Mouse (Mus musculus) forebrain, embryonic 12.5 days (tissue): Measurements from ENCODE around the gene Psrc1. TPM values are rescaled to one million over a fixed set of nuclear protein-coding genes. Genes with fewer than 3 reads are reported as not detected.

Source experiments
- ATAC-seq: fragments of 200-750 bp; cut with Nextera tagmentation; 2 replicates; pipeline ENCODE4 v1.8.0; 2017; ENCODE audit warnings: moderate TSS enrichment; ENCODE audit not compliant: low FRiP score
- H3K27ac ChIP-seq: fragments of 300-500 bp; sonication (generic); 2 replicates; pipeline ENCODE4 v1.5.1; 2016; ENCODE audit warnings: mild to moderate bottlenecking
- H3K27me3 ChIP-seq: fragments of 300-500 bp; sonication (generic); 2 replicates; pipeline ENCODE4 v1.6.1; 2016; ENCODE audit warnings: mild to moderate bottlenecking
- H3K36me3 ChIP-seq: fragments of 300-500 bp; sonication (generic); replicated peaks from 2 replicates; pipeline ENCODE4 v1.6.1; 2016; ENCODE audit warnings: mild to moderate bottlenecking
- H3K4me1 ChIP-seq: fragments of 300-500 bp; sonication (generic); 2 replicates; pipeline ENCODE4 v1.6.1; 2016
- H3K4me2 ChIP-seq: fragments of 300-500 bp; sonication (generic); 2 replicates; pipeline ENCODE4 v1.6.1; 2016; ENCODE audit warnings: mild to moderate bottlenecking, moderate library complexity
- H3K4me3 ChIP-seq: fragments of 300-500 bp; sonication (generic); replicated peaks from 2 replicates; pipeline ENCODE4 v1.5.1; 2016; ENCODE audit warnings: mild to moderate bottlenecking
- H3K9ac ChIP-seq: fragments of 300-500 bp; sonication (generic); 2 replicates; pipeline ENCODE4 v1.6.1; 2016; ENCODE audit warnings: mild to moderate bottlenecking
- H3K9me3 ChIP-seq: fragments of 300-500 bp; sonication (generic); 2 replicates; pipeline ENCODE4 v1.6.1; 2016
- WGBS: fragments of 180-500 bp; shearing (Covaris S2); methylation state at CpG from one replicate; pipeline ENCODE4 v1.1.7; 2016; 5-methylcytosine and 5-hydroxymethylcytosine counted together
- polyA plus RNA-seq: library from polyadenylated mRNA; unstranded; fragments of >200 nt; fragmentation: Nextera tagmentation; extraction: Ambion mirVana; gene quantifications from 2 replicates; pipeline ENCODE4 v1.2.1, GENCODE M21; 2016

Gene Psrc1
- polyA plus RNA-seq, 1 experiment from 2014 or later, result 83.1 TPM

- Histone ChIP-seq H3K4me1 (peaks cover 60% of the 10 kb centered on the region), H3K9me3 (no peaks in the 10 kb centered on the region), H3K4me3 (peak overlapping the region; percentile 18; the same call in 1 of the 2 replicates), H3K36me3 (peaks cover 50% of the 10 kb centered on the region), H3K4me2 (peak overlapping the region; percentile 41), H3K27me3 (no peaks in the 10 kb centered on the region), H3K9ac (peak overlapping the region; percentile 44), H3K27ac (peak overlapping the region; percentile 97)
- WGBS, result 7% methylated on average over 19 of the region's 19 CpGs
- ATAC-seq, result peak; percentile 80
Measured at GRCm38 (mm10) chr3:108433881-108434495, 50.3 kb downstream of the Psrc1 start.

GRCm38 (mm10) chr3:108435701-108436379, 52.2 kb downstream of the Psrc1 start:
- Histone ChIP-seq H3K9ac (0 out of 2 replicates have a peak overlapping the region, but pooled peaks have one; percentile 38), H3K36me3 (peaks cover 46% of the 10 kb centered on the region), H3K9me3 (no peaks in the 10 kb centered on the region), H3K4me2 (no peak overlapping the region), H3K4me1 (peaks cover 58% of the 10 kb centered on the region), H3K27ac (peak overlapping the region; percentile 97), H3K27me3 (no peaks in the 10 kb centered on the region), H3K4me3 (no peak overlapping the region)
- ATAC-seq, result no peak
- 81% methylated on average over 17 of the region's 17 CpGs for WGBS

DNA sequence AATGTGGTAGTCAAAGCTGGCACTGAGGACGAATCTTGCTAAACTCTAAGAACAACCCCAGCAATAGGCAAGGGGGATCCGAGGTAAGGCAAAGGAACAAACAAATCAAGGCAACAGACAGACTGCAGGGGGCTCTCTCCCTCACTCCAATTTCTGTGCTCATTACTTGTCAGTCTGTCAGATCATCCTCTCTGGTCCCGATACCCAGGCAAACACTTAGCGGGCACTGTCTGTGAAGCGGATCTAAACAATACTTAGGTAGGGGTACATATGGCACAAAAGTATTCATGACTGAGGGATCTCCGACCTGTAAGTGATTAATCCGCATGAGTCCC, 52.7 kb downstream of the Psrc1 start:
- 73% methylated on average over 7 of the region's 7 CpGs for WGBS

More for the DNA sequence above, 52.7 kb downstream of the Psrc1 start:
- Histone ChIP-seq H3K4me2 (no peak overlapping the region), H3K27ac (no peak overlapping the region; the same call in 1 of the 2 replicates), H3K27me3 (no peaks in the 10 kb centered on the region), H3K36me3 (peaks cover 42% of the 10 kb centered on the region), H3K9me3 (no peaks in the 10 kb centered on the region), H3K4me1 (peaks cover 55% of the 10 kb centered on the region), H3K4me3 (no peak overlapping the region), H3K9ac (no peak overlapping the region)
- ATAC-seq, result no peak

Other genes starting within 250 kb of the Psrc1 start
- gene Gnai3, start 237.7 kb upstream of the Psrc1 start, polyA plus RNA-seq, result 198 and 205 TPM in 2 replicates
- 0.44 and 0.63 TPM in 2 replicates for gene Gpr61, start 229.0 kb upstream of the Psrc1 start, polyA plus RNA-seq
- 7.5 and 8.9 TPM in 2 replicates for gene Amigo1, start 197.5 kb upstream of the Psrc1 start, polyA plus RNA-seq
- gene Cyb561d1, start 182.6 kb upstream of the Psrc1 start, polyA plus RNA-seq, result 4.3 and 5.6 TPM in 2 replicates
- gene Atxn7l2, start 172.9 kb upstream of the Psrc1 start, polyA plus RNA-seq, result 24.0 and 28.1 TPM in 2 replicates
- 2.6 and 2.8 TPM in 2 replicates for gene Sypl2, start 157.2 kb upstream of the Psrc1 start, polyA plus RNA-seq
- gene Psma5, start 126.9 kb upstream of the Psrc1 start, polyA plus RNA-seq, result 229 and 241 TPM in 2 replicates
- 23.3 and 30.8 TPM in 2 replicates for gene Sort1, start 99.8 kb upstream of the Psrc1 start, polyA plus RNA-seq
- 0.15 and 0.31 TPM in 2 replicates for gene Mybphl, start 18.9 kb upstream of the Psrc1 start, polyA plus RNA-seq
- 60.4 and 61.3 TPM in 2 replicates for gene Celsr2, start 31.7 kb downstream of the Psrc1 start, polyA plus RNA-seq
- 186 and 205 TPM in 2 replicates for gene Sars, start 61.4 kb downstream of the Psrc1 start, polyA plus RNA-seq
- gene 1700013F07Rik, start 150.3 kb downstream of the Psrc1 start, polyA plus RNA-seq, result 0.76 and 1.2 TPM in 2 replicates
- 3.7 and 5.9 TPM in 2 replicates for gene 5330417C22Rik, start 152.7 kb downstream of the Psrc1 start, polyA plus RNA-seq
- gene Tmem167b, start 178.6 kb downstream of the Psrc1 start, polyA plus RNA-seq, result 59.4 and 65.8 TPM in 2 replicates
- gene Taf13, start 187.9 kb downstream of the Psrc1 start, polyA plus RNA-seq, result 55.7 and 58.5 TPM in 2 replicates
- gene Wdr47, start 207.4 kb downstream of the Psrc1 start, polyA plus RNA-seq, result 51.1 and 55.9 TPM in 2 replicates